Mouse (Mus musculus): Measurements from ENCODE around the gene Rassf6.

Rassf6 gene

GRCm38 (mm10) chr5:90564161-90564560, 76.3 kb downstream of the Rassf6 start:
- DNase-seq = no peak

DNA sequence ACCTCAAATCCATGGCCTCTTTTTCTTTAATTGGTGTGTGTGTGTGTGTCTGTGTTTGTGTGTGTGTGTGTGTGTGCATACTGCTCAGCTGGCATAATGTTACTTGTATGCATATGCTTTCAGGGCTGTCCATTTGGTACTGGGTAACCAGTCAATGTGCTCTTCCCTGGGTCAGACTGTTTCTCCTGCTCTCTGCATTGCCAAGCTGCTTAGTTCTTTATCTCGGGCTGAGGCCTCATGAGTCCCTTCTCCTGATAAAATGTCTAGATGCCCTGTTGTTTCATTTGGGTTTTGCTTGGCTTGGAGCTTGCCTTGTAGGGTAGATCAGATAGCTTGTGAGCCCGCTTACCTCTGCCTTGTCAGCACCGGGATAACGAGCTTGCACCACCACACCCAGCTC, 77.6 kb downstream of the Rassf6 start:
- no peak for DNase-seq

- DNase-seq = no peak
Observed at GRCm38 (mm10) chr5:90561721-90562275, 78.7 kb downstream of the Rassf6 start.

- no peak for DNase-seq
Observed at GRCm38 (mm10) chr5:90560743-90561142, 79.7 kb downstream of the Rassf6 start, which contains the start of gene 5830473C10Rik. 5830473C10Rik (plus strand) TSS chr5:90561107.

- DNase-seq = no peak
Observed at GRCm38 (mm10) chr5:90556052-90556451, 84.4 kb downstream of the Rassf6 start.
